35 mouse cellular contexts compared by ENCODE assay signal in genomic region chr8:100323471-100323870, GRCm38 (mm10).
"Had no signal": no experiment of that assay in that cellular context is flagged by ENCODE, and none has a peak within 500 bp of the region (broad histone marks: within the 10 kb centered on the region; RNA-seq: fewer than 3 reads in every experiment).

No protein-coding gene starts in this region.

- H3K27ac ChIP-seq: heart, embryonic 10.5 days; heart, embryonic 13.5 days; heart, embryonic 15.5 days; hindbrain, embryonic 10.5 days; hindbrain, embryonic 12.5 days; hindbrain, embryonic 13.5 days; hindbrain, embryonic 14.5 days; hindbrain, embryonic 15.5 days; hindbrain, postnatal 0 days; intestine, embryonic 15.5 days; kidney, embryonic 15.5 days; kidney, postnatal 0 days; layer of hippocampus, adult 2 months had no signal

- ATAC-seq: hindbrain, embryonic 16.5 days; hindbrain, postnatal 0 days; inflammation-experienced regulatory T-cells, adult 6 months; intestine, embryonic 15.5 days; intestine, embryonic 16.5 days; intestine, postnatal 0 days had no signal

- H3K4me1 ChIP-seq: heart, embryonic 10.5 days; heart, embryonic 12.5 days; heart, embryonic 13.5 days; heart, embryonic 15.5 days; hindbrain, embryonic 10.5 days; hindbrain, embryonic 12.5 days; hindbrain, embryonic 13.5 days; hindbrain, embryonic 15.5 days; intestine, embryonic 15.5 days; kidney, embryonic 15.5 days had no signal

- H3K4me2 ChIP-seq: heart, embryonic 11.5 days; heart, embryonic 12.5 days; heart, embryonic 13.5 days; heart, embryonic 15.5 days; hindbrain, embryonic 12.5 days; hindbrain, embryonic 13.5 days; hindbrain, embryonic 14.5 days; hindbrain, embryonic 15.5 days; intestine, embryonic 15.5 days; kidney, embryonic 15.5 days had no signal

- H3K9ac ChIP-seq: heart, embryonic 12.5 days; heart, embryonic 13.5 days; heart, embryonic 15.5 days; hindbrain, embryonic 12.5 days; hindbrain, embryonic 13.5 days; hindbrain, embryonic 14.5 days; hindbrain, embryonic 15.5 days; intestine, embryonic 15.5 days; kidney, embryonic 15.5 days had no signal

- H3K36me3 ChIP-seq: heart, embryonic 10.5 days; heart, embryonic 12.5 days; heart, embryonic 13.5 days; heart, embryonic 15.5 days; hindbrain, embryonic 10.5 days; hindbrain, embryonic 12.5 days; hindbrain, embryonic 13.5 days; hindbrain, embryonic 15.5 days; intestine, embryonic 15.5 days; kidney, embryonic 15.5 days had no signal

- H3K4me3 ChIP-seq: heart, embryonic 10.5 days; heart, embryonic 12.5 days; heart, embryonic 13.5 days; heart, embryonic 15.5 days; hindbrain, embryonic 10.5 days; hindbrain, embryonic 12.5 days; hindbrain, embryonic 13.5 days; hindbrain, embryonic 15.5 days; intestine, embryonic 15.5 days; kidney, embryonic 15.5 days; layer of hippocampus, adult 2 months had no signal

- H3K9me3 ChIP-seq: heart, embryonic 10.5 days; heart, embryonic 13.5 days; heart, embryonic 15.5 days; hindbrain, embryonic 10.5 days; hindbrain, embryonic 12.5 days; hindbrain, embryonic 13.5 days; intestine, embryonic 15.5 days; kidney, embryonic 15.5 days had no signal

- H3K27me3 ChIP-seq: heart, embryonic 12.5 days; heart, embryonic 13.5 days; heart, embryonic 15.5 days; hindbrain, embryonic 12.5 days; hindbrain, embryonic 13.5 days; hindbrain, embryonic 15.5 days; intestine, embryonic 15.5 days; kidney, embryonic 15.5 days had no signal

- DNase-seq: heart, postnatal 10 days; heart, postnatal 14 days; heart, postnatal 36 days; heart, postnatal 4 days; kidney, adult 11 months; kidney, adult 18-20 months; kidney, adult 2 months; kidney, adult 8-10 months; kidney, adult 9 months; kidney, postnatal 10 days; kidney, postnatal 14 days; kidney, postnatal 25 days; kidney, postnatal 36 days; kidney, postnatal 4 days; layer of hippocampus, adult 9-11 months; layer of hippocampus, postnatal 36 days had no signal
